Mouse (Mus musculus): Measurements from ENCODE around the gene Lrg1. TPM values are rescaled to one million over a fixed set of nuclear protein-coding genes. Genes with fewer than 3 reads are reported as not detected.

The Lrg1 gene
- total RNA-seq, 2 experiments from 2014 or later: 4.2 to 6.1 TPM

GRCm38 (mm10) chr17:56119981-56120880, 1.6 kb downstream of the Lrg1 start:
- no peak for TF ChIP-seq CTCF (IDR thresholded peaks at IDR 0.05)
- intact Hi-C loops (cut with DNase I): no loop called here
- Histone ChIP-seq H3K27ac (peak overlapping the region; percentile 50; the same call in 1 of the 2 replicates), H3K4me3 (peak overlapping the region; percentile 33)
- DNase-seq (ENCODE audit: extremely low spot score in 1 of 2, low spot score in 2 of 2): no peak

GRCm38 (mm10) chr17:56119431-56119830, 2.4 kb downstream of the Lrg1 start:
- H3K27ac ChIP-seq: no peak overlapping the region
- intact Hi-C loops (cut with DNase I): no loop called here
- no peak for TF ChIP-seq CTCF (IDR thresholded peaks at IDR 0.05)
- no peak overlapping the region for H3K4me3 ChIP-seq
- no peak for DNase-seq (ENCODE audit: extremely low spot score in 1 of 2, low spot score in 2 of 2)

- TF ChIP-seq CTCF (IDR thresholded peaks at IDR 0.05): no peak
- Histone ChIP-seq H3K27ac (no peak within 1 kb of the TSS), H3K4me3 (peak within 1 kb of the TSS; percentile 29; the same call in 1 of the 2 replicates)
- DNase-seq (ENCODE audit: extremely low spot score in 1 of 2, low spot score in 2 of 2): peak; percentile 56 to 63
- intact Hi-C loops (cut with DNase I): no loop called here
These were observed 4.5 kb downstream of the Lrg1 start, which contains the start of gene Plin5 for GRCm38 (mm10) chr17:56117251-56117710. Plin5 (minus strand) TSS chr17:56117596.

GRCm38 (mm10) chr17:56116193-56116592, 5.6 kb downstream of the Lrg1 start:
- no peak for DNase-seq (ENCODE audit: extremely low spot score in 1 of 2, low spot score in 2 of 2)
- intact Hi-C loops (cut with DNase I): no loop called here
- no peak for TF ChIP-seq CTCF (IDR thresholded peaks at IDR 0.05)
- H3K27ac ChIP-seq: no peak overlapping the region
- H3K4me3 ChIP-seq: no peak overlapping the region

GRCm38 (mm10) chr17:56112743-56113142, 9.1 kb downstream of the Lrg1 start:
- DNase-seq (ENCODE audit: extremely low spot score in 1 of 2, low spot score in 2 of 2): no peak
- Histone ChIP-seq H3K4me3 (no peak overlapping the region), H3K27ac (no peak overlapping the region)
- intact Hi-C loops (cut with DNase I): no loop called here
- TF ChIP-seq CTCF (IDR thresholded peaks at IDR 0.05): no peak

GRCm38 (mm10) chr17:56111864-56112263, 9.9 kb downstream of the Lrg1 start:
- intact Hi-C loops (cut with DNase I): no loop called here
- no peak for DNase-seq (ENCODE audit: extremely low spot score in 1 of 2, low spot score in 2 of 2)
- H3K27ac ChIP-seq: no peak overlapping the region
- no peak overlapping the region for H3K4me3 ChIP-seq
- TF ChIP-seq CTCF (IDR thresholded peaks at IDR 0.05): peak; percentile 91

- intact Hi-C loops (cut with DNase I): no loop called here
- TF ChIP-seq CTCF (IDR thresholded peaks at IDR 0.05): no peak
- no peak overlapping the region for H3K4me3 ChIP-seq
- H3K27ac ChIP-seq: peak overlapping the region; percentile 50; the same call in 1 of the 2 replicates
- no peak for DNase-seq (ENCODE audit: extremely low spot score in 1 of 2, low spot score in 2 of 2)
These were observed 10.8 kb downstream of the Lrg1 start for GRCm38 (mm10) chr17:56111021-56111420.

GRCm38 (mm10) chr17:56110571-56110970, 11.2 kb downstream of the Lrg1 start:
- DNase-seq (ENCODE audit: extremely low spot score in 1 of 2, low spot score in 2 of 2): no peak
- intact Hi-C loops (cut with DNase I): no loop called here
- H3K27ac ChIP-seq: peak overlapping the region; percentile 72
- H3K4me3 ChIP-seq: no peak overlapping the region
- TF ChIP-seq CTCF (IDR thresholded peaks at IDR 0.05): no peak

- DNase-seq (ENCODE audit: extremely low spot score in 1 of 2, low spot score in 2 of 2): no peak
- TF ChIP-seq CTCF (IDR thresholded peaks at IDR 0.05): no peak
- Histone ChIP-seq H3K27ac (peak within 1 kb of the TSS; percentile 72), H3K4me3 (peak within 1 kb of the TSS; percentile 1; the same call in 1 of the 2 replicates)
- intact Hi-C loops (cut with DNase I): no loop called here
These were observed 12.4 kb downstream of the Lrg1 start, which contains the start of gene Plin4 for GRCm38 (mm10) chr17:56109219-56110051. Plin4 (minus strand) TSS chr17:56109803.

GRCm38 (mm10) chr17:56108334-56109044, 13.3 kb downstream of the Lrg1 start:
- peak overlapping the region; percentile 72 for H3K27ac ChIP-seq
- peak; percentile 59 to 65 for DNase-seq (ENCODE audit: extremely low spot score in 1 of 2, low spot score in 2 of 2)
- intact Hi-C loops (cut with DNase I): no loop called here
- TF ChIP-seq CTCF (IDR thresholded peaks at IDR 0.05): no peak
- peak overlapping the region; percentile 1; the same call in 1 of the 2 replicates for H3K4me3 ChIP-seq

GRCm38 (mm10) chr17:56107736-56108135, 14.1 kb downstream of the Lrg1 start:
- intact Hi-C loops (cut with DNase I): no loop called here
- no peak overlapping the region for H3K4me3 ChIP-seq
- TF ChIP-seq CTCF (IDR thresholded peaks at IDR 0.05): no peak
- H3K27ac ChIP-seq: peak overlapping the region; percentile 72
- DNase-seq (ENCODE audit: extremely low spot score in 1 of 2, low spot score in 2 of 2): no peak

Data from left cerebral cortex, adult 2 months (tissue).